Mouse (Mus musculus) G1E (cell line): ENCODE data around the gene Fut8. TPM values are rescaled to one million over a fixed set of nuclear protein-coding genes. Genes with fewer than 3 reads are reported as not detected.

Source experiments
- ATAC-seq: 2 replicates; pipeline ENCODE4 v1.8.0; 2016; ENCODE audit warnings: mild to moderate bottlenecking; ENCODE audit not compliant: insufficient number of reproducible peaks, poor library complexity, low FRiP score, severe bottlenecking; ENCODE audit errors: extremely low read depth
- DNase-seq: peaks from one replicate; pipeline ENCODE4 v3.0.0; 2012; ENCODE audit warnings: low spot score
- H3K27me3 ChIP-seq: 2 replicates; pipeline ENCODE4 v1.6.1; 2012; ENCODE audit warnings: mild to moderate bottlenecking, low read length, inconsistent platforms; ENCODE audit not compliant: insufficient read depth
- H3K36me3 ChIP-seq: replicated peaks from 2 replicates; pipeline ENCODE3; 2012; ENCODE audit warnings: mild to moderate bottlenecking, inconsistent platforms
- H3K4me1 ChIP-seq: 2 replicates; pipeline ENCODE4 v1.6.1; 2012; ENCODE audit warnings: low read depth, low read length, inconsistent platforms, mixed read lengths; ENCODE audit not compliant: insufficient read depth
- H3K4me3 ChIP-seq: 2 replicates; pipeline ENCODE4 v1.5.1; 2012; ENCODE audit warnings: low read depth, mild to moderate bottlenecking, inconsistent platforms, low read length, moderate library complexity, mixed read lengths
- H3K9me3 ChIP-seq: replicated peaks from 2 replicates; pipeline ENCODE4 v1.6.1; 2012; ENCODE audit warnings: inconsistent platforms
- CTCF ChIP-seq: IDR thresholded peaks from 2 replicates; pipeline ENCODE4 v1.5.1; 2012; ENCODE audit warnings: low read depth, low read length, inconsistent platforms, mixed read lengths
- GATA1 ChIP-seq: IDR thresholded peaks from 2 replicates; pipeline ENCODE4 v1.6.1; 2012; ENCODE audit warnings: borderline replicate concordance, low read length, inconsistent platforms, mixed read lengths
- GATA2 ChIP-seq: IDR thresholded peaks from 2 replicates; pipeline ENCODE4 v1.6.1; 2012; ENCODE audit warnings: low read depth, low read length, inconsistent platforms, borderline replicate concordance
- POLR2AphosphoS5 ChIP-seq: IDR thresholded peaks from 2 replicates; pipeline ENCODE4 v1.6.1; 2012; ENCODE audit warnings: low read depth, low read length, inconsistent platforms; ENCODE audit not compliant: insufficient replicate concordance
- TAL1 ChIP-seq: conservative IDR thresholded peaks from 2 replicates; pipeline ENCODE4 v1.6.1; 2012; ENCODE audit warnings: low read depth, low read length, inconsistent platforms, mixed read lengths
- polyA plus RNA-seq: library from polyadenylated mRNA; stranded (reverse); fragments of >175 nt; gene quantifications from 2 replicates; pipeline ENCODE4 v1.2.3, GENCODE M21; 2012
- total RNA-seq, 2 experiments: library from RNA; stranded (forward) in 1 of 2; stranded (reverse) in 1 of 2; fragments of 200-1000 nt in 1 of 2; fragments of >200 nt in 1 of 2; fragmentation: Nextera tagmentation in 1 of 2; gene quantifications; 2 replicates each; pipeline ENCODE4 v1.2.3; 2014 to 2017

Fut8 gene
- total and polyA plus RNA-seq, 3 experiments, result 35.8 to 447 (median 251) TPM

DNA sequence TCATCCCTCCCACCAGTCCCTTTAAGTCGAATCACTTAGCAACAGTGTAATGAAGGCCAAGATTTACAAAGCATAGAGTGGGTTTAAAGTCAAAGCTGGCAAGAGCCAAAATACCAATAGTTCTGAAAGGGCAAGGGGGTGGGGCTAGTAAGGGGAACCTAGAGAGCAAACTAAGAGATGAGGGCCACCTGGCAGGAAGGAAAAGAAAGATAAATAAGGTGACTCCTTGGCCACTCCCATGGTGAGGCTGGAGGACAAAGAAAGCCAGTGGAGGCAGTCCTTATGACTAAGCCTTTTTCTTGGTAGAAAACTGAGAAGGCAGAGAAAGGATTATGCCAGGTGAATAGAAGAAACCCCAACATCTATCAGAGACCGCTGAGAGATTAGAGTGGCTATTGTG lies 42.9 kb upstream of the Fut8 start:
- Histone ChIP-seq H3K36me3 (peaks cover 75% of the 10 kb centered on the region), H3K4me3 (no peak overlapping the region), H3K27me3 (no peaks in the 10 kb centered on the region), H3K9me3 (no peaks in the 10 kb centered on the region), H3K4me1 (peaks cover 72% of the 10 kb centered on the region)
- no peak for TF ChIP-seq GATA2
- TF ChIP-seq CTCF, result no peak
- no peak for TF ChIP-seq GATA1
- no peak for TF ChIP-seq POLR2AphosphoS5
- TF ChIP-seq TAL1, result no peak
- ATAC-seq, result no peak; the same call in 1 of the 2 replicates
- no peak for DNase-seq

GRCm38 (mm10) chr12:77196529-77197095 lies 41.3 kb upstream of the Fut8 start:
- peaks cover 63% of the 10 kb centered on the region for H3K36me3 ChIP-seq
- peaks cover 65% of the 10 kb centered on the region for H3K4me1 ChIP-seq
- no peaks in the 10 kb centered on the region for H3K9me3 ChIP-seq
- DNase-seq, result no peak
- H3K27me3 ChIP-seq, result no peaks in the 10 kb centered on the region
- no peak for TF ChIP-seq GATA1
- no peak for TF ChIP-seq CTCF
- H3K4me3 ChIP-seq, result no peak overlapping the region
- ATAC-seq, result no peak; the same call in 1 of the 2 replicates

DNA sequence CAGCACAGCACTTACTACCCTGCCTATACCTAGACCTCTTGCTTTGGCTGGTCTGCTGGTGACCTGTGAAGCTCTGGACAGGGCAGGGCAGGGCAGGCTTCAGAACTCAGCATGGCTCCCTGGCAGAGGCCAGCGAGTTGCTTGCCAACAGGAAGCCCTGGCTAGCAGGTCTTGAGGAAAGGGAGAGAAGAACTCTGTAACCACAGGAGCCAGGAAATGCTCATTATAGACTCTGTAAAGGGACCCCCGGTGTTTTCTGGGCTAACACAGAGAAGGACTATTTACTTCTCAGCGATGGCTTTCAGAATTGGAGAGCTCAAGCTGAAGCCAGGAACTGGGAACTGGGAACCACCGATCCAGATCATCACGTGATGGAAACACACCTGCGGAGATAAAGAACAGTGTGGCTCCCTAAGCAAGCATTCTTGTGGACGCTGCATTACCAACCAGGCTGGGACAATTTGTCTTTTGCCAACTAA lies 40.8 kb upstream of the Fut8 start:
- peaks cover 62% of the 10 kb centered on the region for H3K4me1 ChIP-seq
- H3K4me3 ChIP-seq, result no peak overlapping the region
- H3K36me3 ChIP-seq, result peaks cover 59% of the 10 kb centered on the region
- no peaks in the 10 kb centered on the region for H3K9me3 ChIP-seq
- ATAC-seq (no peak), DNase-seq (no peak)
- H3K27me3 ChIP-seq, result no peaks in the 10 kb centered on the region
- TF ChIP-seq TAL1, result no peak
- TF ChIP-seq GATA2, result no peak
- no peak for TF ChIP-seq CTCF

GRCm38 (mm10) chr12:77198253-77198652 lies 39.7 kb upstream of the Fut8 start:
- TF ChIP-seq CTCF (no peak), TAL1 (no peak), POLR2AphosphoS5 (no peak), GATA2 (no peak), GATA1 (no peak)
- peak; percentile 18; the same call in 1 of the 2 replicates for ATAC-seq
- peak; percentile 59 for DNase-seq
- Histone ChIP-seq H3K4me3 (no peak overlapping the region), H3K36me3 (peaks cover 56% of the 10 kb centered on the region), H3K27me3 (no peaks in the 10 kb centered on the region), H3K4me1 (peaks cover 61% of the 10 kb centered on the region), H3K9me3 (no peaks in the 10 kb centered on the region)

GRCm38 (mm10) chr12:77201461-77202143 lies 36.3 kb upstream of the Fut8 start:
- H3K9me3 ChIP-seq, result no peaks in the 10 kb centered on the region
- no peak overlapping the region for H3K4me3 ChIP-seq
- no peaks in the 10 kb centered on the region for H3K27me3 ChIP-seq
- TF ChIP-seq TAL1, result no peak
- no peak for TF ChIP-seq POLR2AphosphoS5
- TF ChIP-seq CTCF, result no peak
- no peak for TF ChIP-seq GATA1
- no peak for TF ChIP-seq GATA2
- H3K36me3 ChIP-seq, result peaks cover 61% of the 10 kb centered on the region
- ATAC-seq (no peak), DNase-seq (no peak)
- H3K4me1 ChIP-seq, result peaks cover 58% of the 10 kb centered on the region

DNA sequence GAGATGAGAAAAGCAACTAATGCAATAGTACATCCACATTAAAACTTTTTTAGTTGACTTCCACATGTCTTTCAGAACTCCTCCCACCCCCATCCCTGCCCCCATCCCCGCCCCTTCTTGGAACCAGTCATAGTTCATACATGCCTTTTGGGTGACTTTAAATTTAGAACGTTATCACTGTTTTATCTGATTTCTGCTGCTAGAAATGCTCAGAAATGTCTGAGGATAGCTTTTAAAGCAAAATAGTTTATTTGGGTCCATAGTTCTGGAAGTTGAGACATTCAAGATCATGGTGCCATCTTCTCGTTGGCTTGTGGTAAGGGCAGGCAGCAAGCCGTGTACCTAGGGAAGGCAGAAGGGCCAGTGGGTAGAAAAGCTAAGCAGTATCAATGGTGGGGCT lies 34.8 kb upstream of the Fut8 start:
- H3K9me3 ChIP-seq, result no peaks in the 10 kb centered on the region
- ATAC-seq (no peak), DNase-seq (no peak)
- peaks cover 51% of the 10 kb centered on the region for H3K36me3 ChIP-seq
- TF ChIP-seq CTCF, result no peak
- no peak for TF ChIP-seq POLR2AphosphoS5
- no peak for TF ChIP-seq GATA1
- TF ChIP-seq GATA2, result no peak
- TF ChIP-seq TAL1, result no peak
- peaks cover 44% of the 10 kb centered on the region for H3K4me1 ChIP-seq
- no peaks in the 10 kb centered on the region for H3K27me3 ChIP-seq
- H3K4me3 ChIP-seq, result no peak overlapping the region
